Mouse (Mus musculus): ENCODE measurements around the gene Akap8l. TPM values are rescaled to one million over a fixed set of nuclear protein-coding genes. Genes with fewer than 3 reads are reported as not detected.

The Akap8l gene
- 10 to 100 TPM; 50.3 to 51.2 TPM for total RNA-seq (2021)
- polyA plus RNA-seq (2012; rRNA removed), result 55.1 and 67.3 TPM in 2 replicates
- long read RNA-seq, full-length matches to known transcripts, result 31 of 42 reads
- long read RNA-seq, partial matches to known transcripts, result 1 of 42 reads
- long read RNA-seq, other reads (novel, unspliced or antisense), result 10 of 42 reads

DNA sequence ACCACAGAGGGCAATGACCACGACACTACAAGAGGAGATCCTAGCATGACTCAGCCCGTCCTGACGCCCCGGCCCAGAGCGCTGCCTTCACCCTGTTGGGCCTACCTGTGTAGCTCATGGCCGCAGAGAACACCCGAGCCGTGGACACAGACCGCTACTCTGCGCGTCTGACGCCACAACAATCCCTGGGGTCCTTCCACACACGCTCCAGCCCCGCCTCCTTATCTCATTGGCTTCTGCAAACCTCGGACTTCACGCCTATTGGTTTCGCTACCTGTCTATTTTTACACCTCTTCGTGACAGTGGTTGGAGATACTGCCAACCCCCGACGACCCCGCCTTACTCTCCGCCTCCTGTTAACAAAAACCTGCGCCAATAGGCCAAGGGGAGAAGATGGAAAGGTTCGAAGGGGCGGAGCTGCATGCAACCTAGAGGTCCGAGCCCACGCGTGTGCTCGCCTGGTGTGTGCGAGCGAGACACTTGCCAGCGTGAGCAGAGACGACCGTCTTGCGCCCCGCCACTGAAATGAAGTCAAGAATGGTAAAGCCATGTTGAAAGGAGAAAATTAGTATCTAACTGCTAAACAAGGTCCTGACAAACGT, at the start of gene Akap8l:
Gene Akap8l, minus strand, starts transcription at position 226 of the 602 bp plus-strand sequence.
- Histone ChIP-seq H3K4me3 (peak within 1 kb of the TSS; percentile 81), H3K9ac (ENCODE audit: low read depth, low read length) (peak within 1 kb of the TSS; percentile 87), H3K27me3 (ENCODE audit: control insufficient read depth, insufficient read depth, low read length) (no peaks in the 10 kb centered on the region), H3K79me2 (replicated peaks; ENCODE audit: control insufficient read depth, insufficient read depth, low read length) (peaks cover 3% of the 10 kb centered on the region; the same call in 1 of the 2 replicates), H3K27ac (peak within 1 kb of the TSS; percentile 96), H3K36me3 (ENCODE audit: control insufficient read depth, insufficient read depth, low read length) (peaks cover 5% of the 10 kb centered on the region), H3K4me1 (ENCODE audit: control insufficient read depth, insufficient read depth, low read length) (peaks cover 3% of the 10 kb centered on the region; the same call in 1 of the 2 replicates)
- DNase-seq, result peak; percentile 92 to 98
- TF ChIP-seq POLR2A (IDR thresholded peaks at IDR 0.05; ENCODE audit: insufficient read depth, low read depth, low read length), result peak; percentile 99
- TF ChIP-seq CTCF (IDR thresholded peaks at IDR 0.05), result no peak
- no peak for TF ChIP-seq EP300 (IDR thresholded peaks at IDR 0.05; ENCODE audit: insufficient read depth, low read depth, low read length)
- WGBS, result under 1% methylated on average over 37 of the region's 37 CpGs
- intact Hi-C loops (cut with DNase I), result loop anchor here (5.0 kb wide), 1 partner anchor 37 kb away; the partner anchor contains the start of gene Wiz

DNA sequence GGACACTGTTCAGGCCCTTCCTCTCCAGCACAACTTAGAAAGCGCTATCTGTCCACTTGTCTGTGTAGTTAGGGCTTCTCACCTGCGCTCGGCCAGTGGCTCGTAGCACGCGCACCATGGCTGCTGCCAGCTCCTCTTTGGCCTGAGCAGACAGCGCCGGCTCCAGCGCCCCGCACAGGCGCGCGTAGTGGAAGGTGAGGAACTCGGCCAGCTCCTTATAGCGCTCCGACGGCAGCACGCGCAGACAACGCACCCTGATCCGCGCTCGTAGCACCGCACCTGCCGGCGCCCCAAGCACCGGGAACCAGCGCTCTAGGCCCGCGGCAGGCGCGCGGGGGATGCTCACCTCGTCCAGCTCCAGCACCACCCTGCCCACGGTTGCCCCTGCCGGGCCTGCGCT, 45.9 kb upstream of the Akap8l start:
- H3K9ac ChIP-seq (ENCODE audit: low read depth, low read length), result no peak overlapping the region
- H3K36me3 ChIP-seq (ENCODE audit: control insufficient read depth, insufficient read depth, low read length), result no peaks in the 10 kb centered on the region
- no peaks in the 10 kb centered on the region for H3K4me1 ChIP-seq (ENCODE audit: control insufficient read depth, insufficient read depth, low read length)
- 0 out of 2 replicates have a peak, but pooled peaks cover 1% of the 10 kb centered on the region for H3K27me3 ChIP-seq (ENCODE audit: control insufficient read depth, insufficient read depth, low read length)
- TF ChIP-seq EP300 (IDR thresholded peaks at IDR 0.05; ENCODE audit: insufficient read depth, low read depth, low read length) (no peak), POLR2A (IDR thresholded peaks at IDR 0.05; ENCODE audit: insufficient read depth, low read depth, low read length) (no peak), CTCF (IDR thresholded peaks at IDR 0.05) (no peak)
- WGBS, result 17% methylated on average over 37 of the region's 37 CpGs
- DNase-seq, result peak in 1 of 2 experiments; percentile 28
- H3K27ac ChIP-seq, result no peak overlapping the region
- H3K4me3 ChIP-seq, result no peak overlapping the region
- intact Hi-C loops (cut with DNase I), result no loop called here
- H3K79me2 ChIP-seq (replicated peaks; ENCODE audit: control insufficient read depth, insufficient read depth, low read length), result no peaks in the 10 kb centered on the region

DNA sequence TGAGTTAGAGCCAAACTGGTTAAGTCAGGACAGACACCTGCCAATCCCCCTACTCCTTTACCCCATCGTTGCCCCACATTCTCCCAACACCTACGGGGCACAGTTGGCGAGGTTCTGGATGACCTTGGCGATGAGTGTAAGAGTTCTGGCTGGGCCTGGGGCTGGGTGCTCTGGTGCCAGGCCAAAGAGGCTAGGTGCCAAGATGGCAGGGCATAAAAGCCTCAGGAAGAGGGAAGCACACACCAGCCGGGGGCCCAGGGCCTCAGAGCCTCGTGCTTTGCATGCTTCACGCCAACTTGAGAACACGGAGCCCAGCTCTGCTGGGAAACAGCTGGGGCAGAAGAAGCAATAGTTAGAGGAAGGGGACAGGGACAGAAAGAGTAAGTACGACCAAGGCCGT, 43.5 kb upstream of the Akap8l start:
- TF ChIP-seq POLR2A (IDR thresholded peaks at IDR 0.05; ENCODE audit: insufficient read depth, low read depth, low read length) (no peak), EP300 (IDR thresholded peaks at IDR 0.05; ENCODE audit: insufficient read depth, low read depth, low read length) (no peak), CTCF (IDR thresholded peaks at IDR 0.05) (no peak)
- H3K9ac ChIP-seq (ENCODE audit: low read depth, low read length), result no peak overlapping the region
- H3K4me3 ChIP-seq, result no peak overlapping the region
- no peaks in the 10 kb centered on the region for H3K4me1 ChIP-seq (ENCODE audit: control insufficient read depth, insufficient read depth, low read length)
- intact Hi-C loops (cut with DNase I), result no loop called here
- DNase-seq, result peak in 1 of 2 experiments; percentile 12
- no peaks in the 10 kb centered on the region for H3K79me2 ChIP-seq (replicated peaks; ENCODE audit: control insufficient read depth, insufficient read depth, low read length)
- H3K27ac ChIP-seq, result no peak overlapping the region
- H3K27me3 ChIP-seq (ENCODE audit: control insufficient read depth, insufficient read depth, low read length), result 0 out of 2 replicates have a peak, but pooled peaks cover 1% of the 10 kb centered on the region
- H3K36me3 ChIP-seq (ENCODE audit: control insufficient read depth, insufficient read depth, low read length), result no peaks in the 10 kb centered on the region
- 68% methylated on average over 10 of the region's 10 CpGs for WGBS

DNA sequence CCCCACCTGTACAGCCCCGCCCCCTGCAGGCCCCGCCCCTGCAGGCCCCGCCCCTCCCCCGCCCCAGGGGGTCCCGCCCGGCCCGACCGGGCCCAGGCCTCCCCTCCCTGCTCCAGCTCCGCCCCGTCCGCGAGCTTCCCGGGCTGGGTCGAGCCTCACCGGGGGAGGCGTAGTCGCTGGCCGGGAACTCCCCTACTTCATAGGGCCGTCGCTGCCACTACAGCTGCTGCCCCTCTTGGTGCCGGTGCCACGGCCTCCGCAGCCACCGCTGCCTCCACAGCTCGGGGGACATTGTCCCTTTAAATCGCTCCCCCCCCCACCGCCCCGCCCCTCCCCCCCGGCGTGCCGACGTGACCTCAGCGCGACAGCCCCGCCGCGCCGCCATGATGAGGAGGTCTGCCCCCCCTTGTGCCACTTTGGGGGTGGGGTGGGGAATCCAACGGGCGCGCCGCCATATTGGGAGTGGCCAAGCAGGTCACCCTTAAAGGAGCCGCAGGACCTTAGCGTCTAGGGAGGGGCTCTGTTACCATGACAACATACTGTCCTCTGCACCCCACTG, 38.8 kb upstream of the Akap8l start, which contains the start of gene Wiz:
Gene Wiz, minus strand, starts transcription at position 339 of the 559 bp plus-strand sequence.
- TF ChIP-seq POLR2A (IDR thresholded peaks at IDR 0.05; ENCODE audit: insufficient read depth, low read depth, low read length) (no peak), EP300 (IDR thresholded peaks at IDR 0.05; ENCODE audit: insufficient read depth, low read depth, low read length) (no peak), CTCF (IDR thresholded peaks at IDR 0.05) (no peak)
- intact Hi-C loops (cut with DNase I), result loop anchor here (5.0 kb wide), 1 partner anchor 37 kb away; the partner anchor contains the start of gene Akap8l
- Histone ChIP-seq H3K27me3 (ENCODE audit: control insufficient read depth, insufficient read depth, low read length) (no peaks in the 10 kb centered on the region), H3K79me2 (replicated peaks; ENCODE audit: control insufficient read depth, insufficient read depth, low read length) (no peaks in the 10 kb centered on the region), H3K9ac (ENCODE audit: low read depth, low read length) (peak within 1 kb of the TSS; percentile 100), H3K4me3 (peak within 1 kb of the TSS; percentile 72), H3K4me1 (ENCODE audit: control insufficient read depth, insufficient read depth, low read length) (peaks cover 3% of the 10 kb centered on the region; the same call in 1 of the 2 replicates), H3K27ac (peak within 1 kb of the TSS; percentile 92), H3K36me3 (ENCODE audit: control insufficient read depth, insufficient read depth, low read length) (no peaks in the 10 kb centered on the region)
- DNase-seq, result peak; percentile 94 to 96
- 1% methylated on average over 35 of the region's 44 CpGs for WGBS

DNA sequence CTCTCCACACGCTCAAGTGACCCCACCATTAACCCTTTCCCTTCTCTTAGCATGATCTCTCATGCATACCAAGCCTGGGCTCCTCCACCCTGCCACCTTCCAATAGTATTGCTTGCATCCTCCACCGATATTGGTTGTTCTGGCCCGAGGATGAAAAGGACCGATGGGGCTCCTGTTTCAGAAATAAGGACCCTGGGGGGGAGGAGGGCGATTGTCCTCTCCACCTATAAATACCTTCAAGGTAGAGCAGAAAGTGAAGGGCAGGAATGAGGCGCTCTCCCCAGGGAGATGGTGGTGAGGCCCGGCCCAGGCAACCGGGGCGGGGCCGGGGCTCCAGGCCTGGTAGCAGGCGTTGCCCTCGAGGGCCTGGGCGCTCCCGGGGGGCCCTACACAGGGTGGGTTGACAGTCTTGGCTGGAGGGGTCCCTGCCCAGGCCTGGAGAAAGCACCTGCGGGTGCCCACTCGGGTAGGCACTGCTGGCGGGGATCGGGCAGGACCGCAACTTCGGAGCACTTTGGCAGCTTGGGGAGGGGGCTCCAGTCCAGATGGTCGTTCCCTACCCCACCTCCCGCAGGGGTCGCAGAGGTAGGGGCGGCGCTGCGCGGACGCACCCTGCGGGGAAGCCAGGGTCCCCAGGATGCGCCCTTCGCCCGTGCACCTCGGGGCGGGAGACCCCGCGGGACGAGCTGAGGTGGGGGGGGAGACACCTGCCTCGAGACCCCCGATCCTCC, 38.1 kb upstream of the Akap8l start:
- intact Hi-C loops (cut with DNase I), result loop anchor here (5.0 kb wide), 1 partner anchor 36 kb away; the partner anchor contains the start of gene Akap8l
- peaks cover 5% of the 10 kb centered on the region for H3K4me1 ChIP-seq (ENCODE audit: control insufficient read depth, insufficient read depth, low read length)
- H3K27ac ChIP-seq, result peak overlapping the region; percentile 92
- DNase-seq, result peak in 1 of 2 experiments; percentile 61
- no peak for TF ChIP-seq EP300 (IDR thresholded peaks at IDR 0.05; ENCODE audit: insufficient read depth, low read depth, low read length)
- no peak for TF ChIP-seq CTCF (IDR thresholded peaks at IDR 0.05)
- TF ChIP-seq POLR2A (IDR thresholded peaks at IDR 0.05; ENCODE audit: insufficient read depth, low read depth, low read length), result no peak
- WGBS, result 1% methylated on average over 39 of the region's 39 CpGs
- H3K4me3 ChIP-seq, result peak overlapping the region; percentile 72
- H3K79me2 ChIP-seq (replicated peaks; ENCODE audit: control insufficient read depth, insufficient read depth, low read length), result no peaks in the 10 kb centered on the region
- no peaks in the 10 kb centered on the region for H3K27me3 ChIP-seq (ENCODE audit: control insufficient read depth, insufficient read depth, low read length)
- peak overlapping the region; percentile 94 for H3K9ac ChIP-seq (ENCODE audit: low read depth, low read length)
- no peaks in the 10 kb centered on the region for H3K36me3 ChIP-seq (ENCODE audit: control insufficient read depth, insufficient read depth, low read length)

All from heart, adult 2 months (tissue).